Comparison of ENCODE assay signal across 27 mouse cellular contexts in genomic region chr7:107746036-107746435, GRCm38 (mm10). TPM values are rescaled to one million over a fixed set of nuclear protein-coding genes. Genes with fewer than 3 reads are reported as not detected.
"Had no signal": no experiment of that assay in that cellular context is flagged by ENCODE, and none has a peak within 500 bp of the region (broad histone marks: within the 10 kb centered on the region; RNA-seq: fewer than 3 reads in every experiment).

No protein-coding gene starts in this region.

- DNase-seq: gastrocnemius, postnatal 14 days; gastrocnemius, postnatal 36 days; heart, adult 18-20 months; heart, postnatal 10 days; heart, postnatal 36 days; kidney, adult 11 months; kidney, adult 2 months; kidney, adult 9 months; kidney, postnatal 14 days; kidney, postnatal 36 days; liver; liver, embryonic 13.5 days had no signal

- H3K36me3 ChIP-seq: hindbrain, embryonic 13.5 days; hindbrain, embryonic 15.5 days had no signal

- H3K27me3 ChIP-seq: heart, embryonic 12.5 days; hindbrain, embryonic 13.5 days; hindbrain, embryonic 15.5 days; kidney, embryonic 15.5 days; limb, embryonic 12.5 days; liver, embryonic 13.5 days had no signal

RNA-seq across cellular contexts. Expression of gene Cyb5r2, which starts 11.8 kb away (rescaled TPM):
- total RNA-seq: heart, adult 18-20 months; heart, postnatal 10 days; heart, postnatal 36 days; hematopoietic stem cell, adult 5-6 weeks; layer of hippocampus, postnatal 25 days; left cerebral cortex, adult 2 months; left cerebral cortex, postnatal 14 days; left cerebral cortex, postnatal 36 days had no signal

RNA-seq across cellular contexts. Expression of gene Ovch2, which starts 55.0 kb away (rescaled TPM):
- total RNA-seq: gastrocnemius, adult 8-10 months; gastrocnemius, postnatal 14 days; gastrocnemius, postnatal 36 days; heart, adult 18-20 months; heart, adult 8-10 months; heart, postnatal 10 days; heart, postnatal 36 days; hematopoietic stem cell, adult 5-6 weeks; hindbrain, postnatal 0 days; layer of hippocampus, adult 2 months; layer of hippocampus, postnatal 10 days; layer of hippocampus, postnatal 25 days; left cerebral cortex, adult 2 months; left cerebral cortex, postnatal 14 days; left cerebral cortex, postnatal 36 days had no signal
